Mouse (Mus musculus) forebrain, embryonic 13.5 days (tissue): ENCODE data around the gene Ankrd6. TPM values are rescaled to one million over a fixed set of nuclear protein-coding genes. Genes with fewer than 3 reads are reported as not detected.

Experiments used
- ATAC-seq: fragments of 200-750 bp; cut with Nextera tagmentation; 2 replicates; pipeline ENCODE4 v1.8.0; 2017
- H3K27ac ChIP-seq: fragments of 300-500 bp; sonication (generic); 2 replicates; pipeline ENCODE4 v1.5.1; 2015; ENCODE audit warnings: inconsistent platforms, mild to moderate bottlenecking, moderate library complexity
- H3K27me3 ChIP-seq: fragments of 300-500 bp; sonication (generic); 2 replicates; pipeline ENCODE4 v1.6.1; 2015; ENCODE audit warnings: mild to moderate bottlenecking, inconsistent platforms
- H3K36me3 ChIP-seq: fragments of 300-500 bp; sonication (generic); 2 replicates; pipeline ENCODE4 v1.6.1; 2015; ENCODE audit warnings: mild to moderate bottlenecking, inconsistent platforms; ENCODE audit not compliant: poor library complexity, severe bottlenecking
- H3K4me1 ChIP-seq: fragments of 300-500 bp; sonication (generic); 2 replicates; pipeline ENCODE4 v1.6.1; 2015; ENCODE audit warnings: inconsistent platforms
- H3K4me2 ChIP-seq: fragments of 300-500 bp; sonication (generic); 2 replicates; pipeline ENCODE4 v1.6.1; 2015; ENCODE audit warnings: inconsistent platforms, mild to moderate bottlenecking, moderate library complexity
- H3K4me3 ChIP-seq: fragments of 300-500 bp; sonication (generic); 2 replicates; pipeline ENCODE4 v1.5.1; 2015; ENCODE audit warnings: mild to moderate bottlenecking, inconsistent platforms
- H3K9ac ChIP-seq: fragments of 300-500 bp; sonication (generic); 2 replicates; pipeline ENCODE4 v1.6.1; 2015; ENCODE audit warnings: mild to moderate bottlenecking, inconsistent platforms
- H3K9me3 ChIP-seq: fragments of 300-500 bp; sonication (generic); replicated peaks from 2 replicates; pipeline ENCODE4 v1.6.1; 2016; ENCODE audit warnings: inconsistent platforms
- WGBS: fragments of 180-500 bp; shearing (Covaris S2); methylation state at CpG from one replicate; pipeline ENCODE4 v1.1.7; 2015; 5-methylcytosine and 5-hydroxymethylcytosine counted together
- polyA plus RNA-seq: library from polyadenylated mRNA; unstranded; fragments of >200 nt; fragmentation: Nextera tagmentation; extraction: Ambion mirVana; gene quantifications from 2 replicates; pipeline ENCODE4 v1.2.1, GENCODE M21; 2015

Ankrd6 gene
- polyA plus RNA-seq, 1 experiment from 2014 or later: 27.5 TPM

DNA sequence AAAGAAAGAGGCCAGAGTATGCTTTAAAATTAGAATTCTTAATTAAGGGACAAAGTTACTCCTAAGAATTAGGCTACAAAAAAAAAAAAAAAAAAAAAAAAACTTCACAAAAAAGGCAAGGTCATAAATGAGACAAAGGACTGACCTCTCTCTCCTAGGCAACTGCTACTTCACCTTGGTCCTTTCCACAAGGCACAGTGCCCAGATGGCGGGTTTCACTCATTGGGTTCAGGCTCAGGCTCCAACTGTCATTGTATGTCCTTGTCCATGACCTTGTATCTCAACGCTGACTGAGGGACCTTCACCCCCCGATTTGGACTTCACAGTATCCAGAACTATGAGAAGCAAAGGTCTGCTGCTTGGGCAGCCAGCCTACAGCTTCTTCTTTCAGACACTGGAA, 112.2 kb downstream of the Ankrd6 start:
- 82% methylated on average over 3 of the region's 3 CpGs for whole genome bisulfite sequencing

DNA sequence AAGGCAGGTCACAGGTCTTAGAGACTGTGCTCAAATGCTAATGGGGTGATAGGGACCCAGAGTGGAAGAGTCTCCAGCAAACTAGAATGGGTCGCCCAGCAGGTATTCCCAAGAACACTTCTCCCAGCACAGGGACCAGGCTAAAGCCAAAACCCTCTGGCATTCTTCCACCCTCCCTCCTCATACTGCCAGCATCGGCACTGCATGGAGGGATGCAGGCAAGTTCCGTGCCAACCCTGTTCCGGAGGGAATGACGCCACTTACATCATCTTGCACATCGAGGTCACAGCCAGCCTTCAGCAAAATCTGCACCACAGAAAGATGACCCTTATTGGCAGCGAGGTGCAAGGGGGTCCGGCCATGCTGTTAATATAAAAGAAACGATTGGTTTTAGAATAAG, 114.6 kb downstream of the Ankrd6 start:
- no peaks in the 10 kb centered on the region for H3K27me3 ChIP-seq
- H3K27ac ChIP-seq: no peak overlapping the region
- no peaks in the 10 kb centered on the region; the same call in 1 of the 2 replicates for H3K9me3 ChIP-seq
- no peak overlapping the region for H3K4me3 ChIP-seq
- H3K9ac ChIP-seq: no peak overlapping the region
- 81% methylated on average over 9 of the region's 9 CpGs for WGBS
- no peak overlapping the region for H3K4me2 ChIP-seq
- no peaks in the 10 kb centered on the region for H3K36me3 ChIP-seq
- no peak for ATAC-seq
- H3K4me1 ChIP-seq: peaks cover 18% of the 10 kb centered on the region; the same call in 1 of the 2 replicates

More for the DNA sequence above, 112.2 kb downstream of the Ankrd6 start:
- Histone ChIP-seq H3K27me3 (no peaks in the 10 kb centered on the region), H3K27ac (no peak overlapping the region), H3K4me2 (no peak overlapping the region), H3K9me3 (no peaks in the 10 kb centered on the region; the same call in 1 of the 2 replicates), H3K4me3 (no peak overlapping the region), H3K9ac (no peak overlapping the region), H3K4me1 (peaks cover 16% of the 10 kb centered on the region; the same call in 1 of the 2 replicates), H3K36me3 (no peaks in the 10 kb centered on the region)
- no peak for ATAC-seq

DNA sequence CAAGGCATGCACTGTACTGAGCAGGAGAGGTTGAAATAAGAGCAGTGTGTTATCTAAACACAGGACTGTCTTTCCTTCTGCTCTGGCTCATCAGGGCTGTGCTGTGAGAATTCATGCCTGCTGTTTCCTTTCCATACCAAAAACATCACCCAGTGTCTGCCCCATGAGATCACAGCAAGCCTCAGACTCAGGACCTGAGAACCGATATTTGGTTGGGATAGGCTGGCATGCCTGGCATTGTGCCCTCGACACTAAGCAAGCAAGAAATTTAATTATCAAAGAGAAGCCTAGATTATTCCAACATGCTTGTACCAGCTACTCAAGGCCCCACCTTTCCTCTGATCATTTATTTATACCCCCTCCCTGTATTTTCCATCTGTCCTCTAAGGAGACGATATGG, 116.1 kb downstream of the Ankrd6 start:
- Histone ChIP-seq H3K4me2 (peak overlapping the region; percentile 53; the same call in 1 of the 2 replicates), H3K36me3 (no peaks in the 10 kb centered on the region), H3K4me1 (peaks cover 18% of the 10 kb centered on the region; the same call in 1 of the 2 replicates), H3K4me3 (no peak overlapping the region), H3K9ac (no peak overlapping the region), H3K27me3 (no peaks in the 10 kb centered on the region), H3K27ac (no peak overlapping the region), H3K9me3 (no peaks in the 10 kb centered on the region; the same call in 1 of the 2 replicates)
- no peak for ATAC-seq
- 79% methylated on average over 3 of the region's 3 CpGs for WGBS

DNA sequence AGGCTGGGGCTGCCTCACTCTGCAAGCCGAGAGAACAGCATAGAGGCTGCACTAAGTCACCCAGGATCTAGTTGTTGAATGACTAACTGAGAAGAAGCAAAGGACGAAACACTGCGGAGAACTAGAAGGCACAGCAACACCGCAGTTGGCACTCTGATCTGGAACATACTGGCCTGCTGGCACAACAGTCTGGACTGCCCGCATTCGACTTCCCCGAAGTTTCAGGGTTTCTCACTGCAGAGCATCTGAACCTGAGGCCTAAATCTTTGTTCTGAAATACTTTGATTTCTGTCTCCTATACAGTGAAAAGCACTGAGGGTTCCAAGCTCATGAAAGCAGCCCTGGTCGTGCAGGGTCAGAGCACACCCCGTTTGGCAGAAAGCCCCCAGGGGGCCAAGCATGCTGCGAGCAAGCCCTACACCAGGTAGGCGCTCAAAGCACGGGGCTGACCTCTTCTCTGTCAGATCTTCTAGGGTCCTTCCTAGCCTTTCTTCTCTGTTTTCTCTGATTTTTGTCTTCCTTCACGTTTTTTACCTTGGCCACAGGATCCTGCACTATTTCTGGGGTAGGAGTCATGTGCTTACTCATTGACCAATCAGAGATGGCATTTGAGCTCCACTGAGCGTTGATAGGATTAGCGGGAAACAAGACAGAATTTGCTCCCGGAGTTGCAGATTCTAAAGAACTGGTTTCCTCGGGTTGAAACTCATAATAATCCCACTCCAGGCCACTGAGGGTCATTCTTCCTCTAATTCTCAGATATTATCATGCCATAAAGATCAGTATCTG, 117.0 kb downstream of the Ankrd6 start:
- peak; percentile 87 for ATAC-seq
- WGBS: 49% methylated on average over 17 of the region's 17 CpGs
- no peak overlapping the region for H3K9ac ChIP-seq

DNA sequence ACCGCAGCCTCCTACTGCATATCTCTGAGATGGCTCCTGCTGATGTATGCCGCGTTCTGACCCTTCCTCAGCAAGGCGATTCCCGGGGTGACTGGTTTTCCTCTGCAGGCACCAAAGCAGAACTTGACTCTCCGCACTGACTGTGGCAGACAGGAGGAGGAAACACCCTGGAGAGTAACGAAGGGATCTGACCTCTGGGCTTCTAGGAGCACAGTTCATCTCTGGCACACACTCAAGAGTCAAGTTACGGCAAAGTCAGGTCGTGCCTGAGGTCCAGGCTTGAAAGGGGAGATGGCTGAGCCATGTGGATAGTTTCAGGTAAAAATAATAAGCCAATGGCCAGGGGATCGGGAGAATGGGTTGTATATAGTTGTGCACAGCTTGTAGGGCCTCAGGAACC, 121.3 kb downstream of the Ankrd6 start:
- no peak overlapping the region for H3K4me3 ChIP-seq
- peaks cover 22% of the 10 kb centered on the region for H3K4me1 ChIP-seq
- ATAC-seq: no peak
- no peak overlapping the region for H3K4me2 ChIP-seq
- H3K9ac ChIP-seq: no peak overlapping the region
- no peak overlapping the region for H3K27ac ChIP-seq
- 84% methylated on average over 10 of the region's 10 CpGs for WGBS
- no peaks in the 10 kb centered on the region for H3K9me3 ChIP-seq
- H3K27me3 ChIP-seq: no peaks in the 10 kb centered on the region
- no peaks in the 10 kb centered on the region for H3K36me3 ChIP-seq

More for the DNA sequence above, 117.0 kb downstream of the Ankrd6 start:
- Histone ChIP-seq H3K9me3 (no peaks in the 10 kb centered on the region), H3K27me3 (no peaks in the 10 kb centered on the region), H3K4me3 (peak overlapping the region; percentile 26), H3K4me2 (peak overlapping the region; percentile 53), H3K27ac (no peak overlapping the region), H3K4me1 (peaks cover 18% of the 10 kb centered on the region; the same call in 1 of the 2 replicates), H3K36me3 (no peaks in the 10 kb centered on the region)

DNA sequence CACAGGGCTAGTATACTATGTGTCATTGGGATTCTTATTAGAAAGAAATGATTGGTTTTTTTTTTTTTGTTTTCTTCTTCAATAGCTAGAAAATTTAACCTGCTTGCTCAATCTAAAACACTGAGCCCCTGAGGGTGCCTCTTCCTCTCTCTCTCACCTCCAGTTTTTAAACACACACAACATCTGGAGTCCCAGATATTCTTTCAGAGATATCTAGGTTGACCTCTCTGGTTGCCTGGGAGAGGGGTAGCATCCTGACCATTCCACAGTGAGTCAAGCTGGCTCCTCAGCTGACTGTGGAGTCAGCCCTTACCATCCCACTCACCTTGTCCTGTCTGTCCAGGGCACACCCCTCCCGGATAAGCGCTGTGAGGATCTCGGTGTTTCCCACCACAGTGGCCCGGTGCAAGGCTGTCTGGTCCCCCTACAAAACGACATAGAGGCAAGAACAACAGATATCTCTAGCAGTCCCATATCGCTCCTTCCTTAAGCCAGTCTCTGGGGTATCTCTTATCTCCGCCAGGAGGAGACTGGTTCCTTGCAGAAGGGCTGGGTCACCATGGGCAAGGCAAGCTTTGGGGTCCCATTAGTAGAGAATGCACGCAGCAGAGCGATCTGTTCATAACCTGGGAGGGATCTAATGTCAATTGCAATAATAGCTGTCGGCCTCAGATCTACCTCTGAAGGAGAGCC, 122.1 kb downstream of the Ankrd6 start:
- no peak overlapping the region for H3K4me3 ChIP-seq
- H3K9ac ChIP-seq: no peak overlapping the region
- peaks cover 16% of the 10 kb centered on the region for H3K4me1 ChIP-seq
- H3K27ac ChIP-seq: no peak overlapping the region
- no peaks in the 10 kb centered on the region for H3K36me3 ChIP-seq
- no peaks in the 10 kb centered on the region for H3K9me3 ChIP-seq
- H3K27me3 ChIP-seq: no peaks in the 10 kb centered on the region
- no peak overlapping the region for H3K4me2 ChIP-seq
- WGBS: 93% methylated on average over 10 of the region's 10 CpGs
- no peak for ATAC-seq

DNA sequence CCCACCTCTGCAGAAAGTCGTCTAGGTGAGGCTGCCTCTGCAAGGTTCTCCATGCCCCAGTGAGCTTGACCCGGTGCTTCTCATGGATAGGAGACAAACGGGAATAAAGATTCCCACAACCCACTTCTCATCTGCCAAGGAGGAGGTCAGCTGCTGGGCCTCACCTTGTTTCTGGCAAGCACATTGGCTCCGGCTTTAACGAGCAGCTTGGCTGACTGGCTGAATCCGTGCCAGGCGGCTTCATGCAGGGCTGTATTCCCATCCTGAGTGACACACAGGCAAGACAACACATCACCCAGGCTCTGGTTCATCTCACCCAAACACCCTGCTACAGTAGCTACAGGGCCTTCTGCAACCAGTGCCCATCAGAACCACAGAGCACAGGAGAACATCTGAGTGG, 123.7 kb downstream of the Ankrd6 start:
- Histone ChIP-seq H3K27ac (peak overlapping the region; percentile 54), H3K4me3 (no peak overlapping the region), H3K27me3 (no peaks in the 10 kb centered on the region), H3K36me3 (peaks cover 2% of the 10 kb centered on the region), H3K4me2 (no peak overlapping the region), H3K9ac (0 out of 2 replicates have a peak overlapping the region, but pooled peaks have one; percentile 4), H3K9me3 (no peaks in the 10 kb centered on the region), H3K4me1 (peaks cover 14% of the 10 kb centered on the region)
- ATAC-seq: peak; percentile 76
- WGBS: 39% methylated on average over 7 of the region's 7 CpGs

DNA sequence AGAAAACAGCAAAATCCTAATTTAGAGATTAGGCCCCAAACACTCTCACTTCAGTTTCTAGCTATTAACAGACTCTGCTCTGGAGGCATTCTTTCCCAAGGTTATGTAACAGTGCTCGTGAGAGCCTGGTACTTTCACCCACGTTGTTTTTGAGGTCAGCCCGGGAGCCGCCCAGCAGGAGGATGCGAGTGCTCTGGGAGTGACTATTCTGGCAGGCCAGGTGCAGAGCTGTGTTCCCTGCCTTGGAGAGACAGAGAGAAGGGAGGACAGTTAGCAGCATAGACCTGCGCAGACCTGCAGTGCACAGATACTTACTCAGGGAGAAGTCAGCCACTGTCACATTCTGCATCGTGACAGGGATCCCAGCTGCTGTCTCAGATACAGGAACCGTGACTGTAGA, 126.4 kb downstream of the Ankrd6 start:
- Histone ChIP-seq H3K27me3 (no peaks in the 10 kb centered on the region), H3K4me1 (peaks cover 14% of the 10 kb centered on the region), H3K4me2 (no peak overlapping the region), H3K27ac (no peak overlapping the region), H3K9me3 (no peaks in the 10 kb centered on the region), H3K9ac (no peak overlapping the region), H3K4me3 (no peak overlapping the region), H3K36me3 (peaks cover 21% of the 10 kb centered on the region)
- no peak for ATAC-seq
- 69% methylated on average over 8 of the region's 8 CpGs for WGBS

DNA sequence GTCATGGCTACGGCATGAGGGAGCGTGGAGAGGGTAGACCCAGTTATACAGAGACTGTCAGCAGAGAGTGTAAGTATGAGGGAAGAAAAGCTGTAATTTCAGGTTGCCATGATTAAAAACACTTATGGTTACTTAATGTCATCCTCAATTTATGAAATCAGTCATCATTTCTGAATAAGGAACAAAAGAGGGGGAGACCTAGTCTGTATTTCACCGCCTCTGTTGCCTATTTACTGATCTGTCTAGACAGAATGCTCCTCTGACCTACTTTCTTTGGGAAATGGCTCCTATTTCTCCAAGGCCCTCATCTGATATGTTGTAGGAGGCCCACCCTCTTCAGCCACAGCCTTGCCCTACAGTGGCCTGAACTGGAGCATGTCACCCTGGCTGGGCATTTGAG, 130.0 kb downstream of the Ankrd6 start:
- WGBS: 94% methylated on average over 3 of the region's 3 CpGs

DNA sequence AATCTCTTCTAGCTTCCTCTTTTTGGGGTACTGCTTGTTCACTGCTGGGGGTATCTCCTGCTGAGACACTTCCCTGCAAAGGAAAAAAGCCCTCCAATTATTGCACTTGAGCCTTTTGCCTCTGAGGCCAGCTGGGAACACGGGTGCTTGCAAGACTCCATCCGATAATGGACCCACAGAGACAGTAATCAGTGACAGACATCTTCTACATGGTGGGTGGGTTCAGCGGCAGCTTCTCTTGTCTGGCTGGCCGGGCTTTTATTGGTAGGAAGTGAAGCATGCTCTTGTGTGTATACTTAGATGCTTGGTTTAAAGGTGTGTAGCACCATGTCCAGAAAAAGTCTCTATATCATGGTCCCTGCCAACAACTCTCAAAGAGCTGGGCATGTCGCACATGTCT, 133.2 kb downstream of the Ankrd6 start:
- no peak for ATAC-seq
- Histone ChIP-seq H3K27ac (no peak overlapping the region), H3K9ac (no peak overlapping the region), H3K4me2 (no peak overlapping the region), H3K27me3 (no peaks in the 10 kb centered on the region), H3K9me3 (no peaks in the 10 kb centered on the region), H3K4me3 (no peak overlapping the region), H3K4me1 (no peaks in the 10 kb centered on the region), H3K36me3 (peaks cover 62% of the 10 kb centered on the region)
- WGBS: 71% methylated on average over 5 of the region's 5 CpGs

More for the DNA sequence above, 130.0 kb downstream of the Ankrd6 start:
- Histone ChIP-seq H3K36me3 (peaks cover 47% of the 10 kb centered on the region), H3K4me2 (no peak overlapping the region), H3K9ac (no peak overlapping the region), H3K4me3 (no peak overlapping the region), H3K9me3 (no peaks in the 10 kb centered on the region), H3K27ac (no peak overlapping the region), H3K27me3 (no peaks in the 10 kb centered on the region), H3K4me1 (0 out of 2 replicates have a peak, but pooled peaks cover 3% of the 10 kb centered on the region)
- no peak for ATAC-seq

DNA sequence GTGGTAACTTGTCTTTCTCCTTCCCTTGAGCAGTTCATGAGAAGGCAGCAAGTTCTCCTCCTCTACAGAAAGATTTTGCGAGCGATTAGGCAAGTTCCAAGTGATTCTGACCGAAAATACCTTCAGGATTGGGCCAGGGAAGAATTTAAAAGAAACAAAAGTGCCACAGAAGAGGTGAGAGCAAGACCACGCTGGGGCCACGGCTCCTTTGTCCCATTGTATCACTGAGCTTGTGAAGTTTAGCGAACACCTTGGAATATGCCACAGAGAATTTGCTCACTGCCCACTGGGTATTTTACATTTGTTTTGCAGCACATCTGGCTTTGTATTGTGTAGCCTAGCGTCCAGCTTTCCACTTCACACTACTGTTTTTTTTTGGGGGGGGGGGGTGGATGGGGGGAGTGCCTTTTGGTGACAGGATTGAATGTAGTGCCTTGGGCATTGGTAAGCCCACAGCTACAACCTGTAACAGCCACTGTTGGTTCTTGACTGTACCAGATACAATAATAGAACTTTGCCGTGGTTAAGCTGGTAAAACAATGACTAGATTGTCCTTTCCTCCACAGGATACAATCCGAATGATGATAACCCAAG, 150.0 kb downstream of the Ankrd6 start:
- H3K9ac ChIP-seq: peak overlapping the region; percentile 92
- H3K27ac ChIP-seq: peak overlapping the region; percentile 99
- H3K27me3 ChIP-seq: no peaks in the 10 kb centered on the region
- ATAC-seq: peak; percentile 46
- H3K4me1 ChIP-seq: peaks cover 9% of the 10 kb centered on the region
- H3K4me3 ChIP-seq: peak overlapping the region; percentile 68
- peaks cover 8% of the 10 kb centered on the region for H3K36me3 ChIP-seq
- 4% methylated on average over 9 of the region's 9 CpGs for WGBS
- H3K4me2 ChIP-seq: peak overlapping the region; percentile 72
- H3K9me3 ChIP-seq: no peaks in the 10 kb centered on the region
